Mouse (Mus musculus): ENCODE results near the gene Csf2rb2. TPM values are rescaled to one million over a fixed set of nuclear protein-coding genes. Genes with fewer than 3 reads are reported as not detected.
"Not testable (repeated sequence)": the region's sequence is repeated elsewhere in the genome, so short reads cannot be mapped to it uniquely, and the experiment has no call there.

Csf2rb2 gene
- 0.43 and 0.44 TPM in 2 replicates for polyA plus RNA-seq (2015; fragmentation: Nextera tagmentation; extraction: Ambion mirVana)

GRCm38 (mm10) chr15:78305341-78305933 is at the start of gene Csf2rb2:
Gene Csf2rb2 (minus strand): TSS chr15:78305721.
- 61% methylated on average over 10 of the region's 10 CpGs for WGBS
- peaks cover 2% of the 10 kb centered on the region; the same call in 1 of the 2 replicates for H3K4me1 ChIP-seq (ENCODE audit: control insufficient read depth, insufficient read depth, low read length)
- H3K4me3 ChIP-seq (ENCODE audit: low read length) = no peak within 1 kb of the TSS

GRCm38 (mm10) chr15:78354958-78355357 is 49.4 kb upstream of the Csf2rb2 start:
- Histone ChIP-seq H3K4me3 (ENCODE audit: low read length) (no peak overlapping the region), H3K36me3 (ENCODE audit: control insufficient read depth, insufficient read depth) (no peaks in the 10 kb centered on the region), H3K27me3 (ENCODE audit: control insufficient read depth, insufficient read depth, low read length) (no peaks in the 10 kb centered on the region; the same call in 1 of the 2 replicates), H3K27ac (ENCODE audit: low read length) (no peak overlapping the region), H3K9me3 (replicated peaks; ENCODE audit: control insufficient read depth, low read length) (no peaks in the 10 kb centered on the region), H3K4me1 (ENCODE audit: control insufficient read depth, insufficient read depth, low read length) (no peaks in the 10 kb centered on the region), H3K4me2 (ENCODE audit: low read depth, low read length) (no peak overlapping the region), H3K9ac (ENCODE audit: low read length) (no peak overlapping the region)
- ATAC-seq (replicated peaks; ENCODE audit: extremely low read depth, insufficient read depth, low FRiP score) = no peak
- WGBS = 3% methylated on average over 1 of the region's 1 CpGs

More at GRCm38 (mm10) chr15:78305341-78305933, at the start of gene Csf2rb2:
- Histone ChIP-seq H3K36me3 (ENCODE audit: control insufficient read depth, insufficient read depth) (no peaks in the 10 kb centered on the region), H3K27ac (ENCODE audit: low read length) (no peak within 1 kb of the TSS), H3K27me3 (ENCODE audit: control insufficient read depth, insufficient read depth, low read length) (no peaks in the 10 kb centered on the region), H3K9ac (ENCODE audit: low read length) (no peak within 1 kb of the TSS), H3K9me3 (replicated peaks; ENCODE audit: control insufficient read depth, low read length) (no peaks in the 10 kb centered on the region), H3K4me2 (ENCODE audit: low read depth, low read length) (no peak within 1 kb of the TSS)
- no peak for ATAC-seq (replicated peaks; ENCODE audit: extremely low read depth, insufficient read depth, low FRiP score)

GRCm38 (mm10) chr15:78351586-78352165 is 46.2 kb upstream of the Csf2rb2 start:
- Histone ChIP-seq H3K4me1 (ENCODE audit: control insufficient read depth, insufficient read depth, low read length) (no peaks in the 10 kb centered on the region), H3K27me3 (ENCODE audit: control insufficient read depth, insufficient read depth, low read length) (no peaks in the 10 kb centered on the region; the same call in 1 of the 2 replicates), H3K27ac (ENCODE audit: low read length) (no peak overlapping the region), H3K4me2 (ENCODE audit: low read depth, low read length) (no peak overlapping the region), H3K9ac (ENCODE audit: low read length) (no peak overlapping the region), H3K9me3 (replicated peaks; ENCODE audit: control insufficient read depth, low read length) (no peaks in the 10 kb centered on the region), H3K4me3 (ENCODE audit: low read length) (no peak overlapping the region), H3K36me3 (ENCODE audit: control insufficient read depth, insufficient read depth) (no peaks in the 10 kb centered on the region)
- no peak for ATAC-seq (replicated peaks; ENCODE audit: extremely low read depth, insufficient read depth, low FRiP score)
- WGBS = 43% methylated on average over 3 of the region's 3 CpGs

GRCm38 (mm10) chr15:78344567-78344966 is 39.0 kb upstream of the Csf2rb2 start:
- H3K27ac ChIP-seq (ENCODE audit: low read length) = no peak overlapping the region
- no peak overlapping the region for H3K9ac ChIP-seq (ENCODE audit: low read length)
- H3K4me1 ChIP-seq (ENCODE audit: control insufficient read depth, insufficient read depth, low read length) = no peaks in the 10 kb centered on the region
- no peak overlapping the region for H3K4me3 ChIP-seq (ENCODE audit: low read length)
- H3K4me2 ChIP-seq (ENCODE audit: low read depth, low read length) = no peak overlapping the region
- H3K9me3 ChIP-seq (replicated peaks; ENCODE audit: control insufficient read depth, low read length) = no peaks in the 10 kb centered on the region
- H3K27me3 ChIP-seq (ENCODE audit: control insufficient read depth, insufficient read depth, low read length) = no peaks in the 10 kb centered on the region
- ATAC-seq (replicated peaks; ENCODE audit: extremely low read depth, insufficient read depth, low FRiP score) = no peak
- no peaks in the 10 kb centered on the region for H3K36me3 ChIP-seq (ENCODE audit: control insufficient read depth, insufficient read depth)
- WGBS = 93% methylated on average over 3 of the region's 3 CpGs

- Histone ChIP-seq H3K4me2 (ENCODE audit: low read depth, low read length) (no peak overlapping the region), H3K9me3 (replicated peaks; ENCODE audit: control insufficient read depth, low read length) (no peaks in the 10 kb centered on the region), H3K27ac (ENCODE audit: low read length) (no peak overlapping the region), H3K4me3 (ENCODE audit: low read length) (no peak overlapping the region), H3K36me3 (ENCODE audit: control insufficient read depth, insufficient read depth) (no peaks in the 10 kb centered on the region), H3K9ac (ENCODE audit: low read length) (no peak overlapping the region), H3K4me1 (ENCODE audit: control insufficient read depth, insufficient read depth, low read length) (no peaks in the 10 kb centered on the region), H3K27me3 (ENCODE audit: control insufficient read depth, insufficient read depth, low read length) (no peaks in the 10 kb centered on the region)
- 11% methylated on average over 1 of the region's 1 CpGs for WGBS
- no peak for ATAC-seq (replicated peaks; ENCODE audit: extremely low read depth, insufficient read depth, low FRiP score)
Observed at GRCm38 (mm10) chr15:78343683-78344082, 38.2 kb upstream of the Csf2rb2 start.

GRCm38 (mm10) chr15:78340919-78341318 is 35.4 kb upstream of the Csf2rb2 start:
- ATAC-seq (replicated peaks; ENCODE audit: extremely low read depth, insufficient read depth, low FRiP score); H3K4me1 ChIP-seq (ENCODE audit: control insufficient read depth, insufficient read depth, low read length); H3K9ac ChIP-seq (ENCODE audit: low read length); H3K36me3 ChIP-seq (ENCODE audit: control insufficient read depth, insufficient read depth); H3K9me3 ChIP-seq (replicated peaks; ENCODE audit: control insufficient read depth, low read length); H3K4me3 ChIP-seq (ENCODE audit: low read length); H3K27ac ChIP-seq (ENCODE audit: low read length); H3K27me3 ChIP-seq (ENCODE audit: control insufficient read depth, insufficient read depth, low read length); H3K4me2 ChIP-seq (ENCODE audit: low read depth, low read length): not testable (repeated sequence)
- WGBS = 76% methylated on average over 6 of the region's 7 CpGs

- H3K4me1 ChIP-seq (ENCODE audit: control insufficient read depth, insufficient read depth, low read length); H3K4me3 ChIP-seq (ENCODE audit: low read length); H3K9me3 ChIP-seq (replicated peaks; ENCODE audit: control insufficient read depth, low read length); H3K27ac ChIP-seq (ENCODE audit: low read length); H3K36me3 ChIP-seq (ENCODE audit: control insufficient read depth, insufficient read depth); H3K4me2 ChIP-seq (ENCODE audit: low read depth, low read length); H3K9ac ChIP-seq (ENCODE audit: low read length); H3K27me3 ChIP-seq (ENCODE audit: control insufficient read depth, insufficient read depth, low read length): not testable (repeated sequence)
- ATAC-seq (replicated peaks; ENCODE audit: extremely low read depth, insufficient read depth, low FRiP score) = peak; percentile 37; the same call in 1 of the 2 replicates
- WGBS = 31% methylated on average over 7 of the region's 7 CpGs
Observed at GRCm38 (mm10) chr15:78339627-78340423, 34.3 kb upstream of the Csf2rb2 start.

- WGBS = 83% methylated on average over 3 of the region's 3 CpGs
- no peak for ATAC-seq (replicated peaks; ENCODE audit: extremely low read depth, insufficient read depth, low FRiP score)
- Histone ChIP-seq H3K4me3 (ENCODE audit: low read length) (no peak overlapping the region), H3K9me3 (replicated peaks; ENCODE audit: control insufficient read depth, low read length) (no peaks in the 10 kb centered on the region), H3K4me2 (ENCODE audit: low read depth, low read length) (no peak overlapping the region), H3K27me3 (ENCODE audit: control insufficient read depth, insufficient read depth, low read length) (no peaks in the 10 kb centered on the region), H3K36me3 (ENCODE audit: control insufficient read depth, insufficient read depth) (no peaks in the 10 kb centered on the region), H3K9ac (ENCODE audit: low read length) (no peak overlapping the region), H3K4me1 (ENCODE audit: control insufficient read depth, insufficient read depth, low read length) (no peaks in the 10 kb centered on the region), H3K27ac (ENCODE audit: low read length) (no peak overlapping the region)
Observed at GRCm38 (mm10) chr15:78334380-78334779, 28.9 kb upstream of the Csf2rb2 start.

GRCm38 (mm10) chr15:78332981-78333380 is 27.5 kb upstream of the Csf2rb2 start:
- Histone ChIP-seq H3K9me3 (replicated peaks; ENCODE audit: control insufficient read depth, low read length) (no peaks in the 10 kb centered on the region), H3K36me3 (ENCODE audit: control insufficient read depth, insufficient read depth) (no peaks in the 10 kb centered on the region), H3K4me1 (ENCODE audit: control insufficient read depth, insufficient read depth, low read length) (no peaks in the 10 kb centered on the region), H3K4me2 (ENCODE audit: low read depth, low read length) (no peak overlapping the region), H3K27ac (ENCODE audit: low read length) (no peak overlapping the region), H3K9ac (ENCODE audit: low read length) (no peak overlapping the region), H3K27me3 (ENCODE audit: control insufficient read depth, insufficient read depth, low read length) (no peaks in the 10 kb centered on the region), H3K4me3 (ENCODE audit: low read length) (no peak overlapping the region)
- no peak for ATAC-seq (replicated peaks; ENCODE audit: extremely low read depth, insufficient read depth, low FRiP score)
- WGBS = 60% methylated on average over 6 of the region's 6 CpGs

Measured in heart, embryonic 16.5 days (tissue).